Mouse (Mus musculus) limb, embryonic 12.5 days (tissue): ENCODE measurements at regions not wholly inside any gene's neighbourhood (a gene's known extent, or its start where the extent isn't known, plus 50 kb on each side); places are given as distances from the start of the nearest gene placed in this dataset.
A peak's percentile ranks its signal among the peaks of the same experiment; 100 is the strongest.

ENCODE experiments used
- ATAC-seq: fragments of 200-750 bp; cut with Nextera tagmentation; 2 replicates; pipeline ENCODE4 v1.8.0; 2017; ENCODE audit warnings: low read depth, moderate TSS enrichment; ENCODE audit not compliant: insufficient number of reproducible peaks, insufficient read depth, low FRiP score, low TSS enrichment
- H3K27ac ChIP-seq: fragments of 300-500 bp; sonication (generic); 2 replicates; pipeline ENCODE4 v1.5.1; 2016; ENCODE audit warnings: mild to moderate bottlenecking, moderate library complexity
- H3K27me3 ChIP-seq: fragments of 300-500 bp; sonication (generic); 2 replicates; pipeline ENCODE4 v1.6.1; 2016; ENCODE audit warnings: mild to moderate bottlenecking, moderate library complexity
- H3K36me3 ChIP-seq: fragments of 300-500 bp; sonication (generic); 2 replicates; pipeline ENCODE4 v1.6.1; 2016; ENCODE audit warnings: mild to moderate bottlenecking, moderate library complexity
- H3K4me1 ChIP-seq: fragments of 300-500 bp; sonication (generic); replicated peaks from 2 replicates; pipeline ENCODE4 v1.6.1; 2016
- H3K4me2 ChIP-seq: fragments of 300-500 bp; sonication (generic); 2 replicates; pipeline ENCODE4 v1.6.1; 2016; ENCODE audit warnings: mild to moderate bottlenecking, moderate library complexity
- H3K4me3 ChIP-seq: fragments of 300-500 bp; sonication (generic); replicated peaks from 2 replicates; pipeline ENCODE4 v1.5.1; 2016; ENCODE audit warnings: mild to moderate bottlenecking
- H3K9ac ChIP-seq: fragments of 300-500 bp; sonication (generic); replicated peaks from 2 replicates; pipeline ENCODE4 v1.6.1; 2016; ENCODE audit warnings: mild to moderate bottlenecking, moderate library complexity
- H3K9me3 ChIP-seq: fragments of 300-500 bp; sonication (generic); 2 replicates; pipeline ENCODE4 v1.6.1; 2016; ENCODE audit warnings: mild to moderate bottlenecking, moderate library complexity
- WGBS: fragments of 180-500 bp; shearing (Covaris S2); methylation state at CpG from one replicate; pipeline ENCODE4 v1.1.7; 2016; 5-methylcytosine and 5-hydroxymethylcytosine counted together

DNA sequence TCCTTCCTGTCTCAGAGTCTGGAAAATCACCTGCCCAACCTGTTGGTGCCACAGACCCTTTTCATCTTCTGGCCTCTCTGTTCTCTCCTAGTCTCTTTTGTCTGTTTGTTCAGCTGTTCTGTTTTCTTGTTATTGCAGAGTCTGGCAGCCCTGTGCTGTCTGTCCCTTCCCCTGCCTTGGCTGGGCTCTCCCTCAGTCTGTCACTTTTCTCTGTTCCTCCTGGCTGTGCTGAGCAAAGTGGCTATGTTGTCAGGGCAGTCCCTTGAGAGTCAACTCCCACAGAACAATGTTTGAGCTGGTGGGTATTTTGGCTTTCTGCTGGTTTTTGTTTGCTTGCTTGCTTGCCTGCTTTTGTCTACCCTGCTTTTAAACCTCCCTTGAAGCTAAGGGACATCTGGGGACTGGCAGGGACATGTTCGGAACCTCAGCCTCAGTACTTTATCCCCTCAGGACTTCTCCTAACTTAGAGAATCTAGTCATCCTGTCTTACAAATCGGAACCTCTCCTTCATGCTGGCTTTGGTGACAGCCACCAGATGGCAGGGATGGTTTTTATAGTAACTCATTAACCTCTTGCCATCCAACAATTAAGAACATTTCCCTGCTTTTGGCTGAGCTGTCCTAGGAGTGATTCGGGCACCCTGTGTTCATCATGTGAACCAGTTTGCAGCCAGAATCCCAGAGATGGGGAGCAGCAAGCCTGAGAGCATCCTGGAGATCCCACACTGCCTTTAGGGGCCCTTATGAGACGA, 174.1 kb downstream of the Uaca start:
- 30% methylated on average over 4 of the region's 4 CpGs for WGBS
- no peaks in the 10 kb centered on the region for H3K9me3 ChIP-seq
- no peaks in the 10 kb centered on the region; the same call in 1 of the 2 replicates for H3K4me1 ChIP-seq
- H3K4me3 ChIP-seq = no peak overlapping the region
- ATAC-seq = no peak
- no peaks in the 10 kb centered on the region for H3K36me3 ChIP-seq
- peaks cover 24% of the 10 kb centered on the region; the same call in 1 of the 2 replicates for H3K27me3 ChIP-seq
- H3K9ac ChIP-seq = no peak overlapping the region; the same call in 1 of the 2 replicates
- H3K4me2 ChIP-seq = no peak overlapping the region
- no peak overlapping the region for H3K27ac ChIP-seq

DNA sequence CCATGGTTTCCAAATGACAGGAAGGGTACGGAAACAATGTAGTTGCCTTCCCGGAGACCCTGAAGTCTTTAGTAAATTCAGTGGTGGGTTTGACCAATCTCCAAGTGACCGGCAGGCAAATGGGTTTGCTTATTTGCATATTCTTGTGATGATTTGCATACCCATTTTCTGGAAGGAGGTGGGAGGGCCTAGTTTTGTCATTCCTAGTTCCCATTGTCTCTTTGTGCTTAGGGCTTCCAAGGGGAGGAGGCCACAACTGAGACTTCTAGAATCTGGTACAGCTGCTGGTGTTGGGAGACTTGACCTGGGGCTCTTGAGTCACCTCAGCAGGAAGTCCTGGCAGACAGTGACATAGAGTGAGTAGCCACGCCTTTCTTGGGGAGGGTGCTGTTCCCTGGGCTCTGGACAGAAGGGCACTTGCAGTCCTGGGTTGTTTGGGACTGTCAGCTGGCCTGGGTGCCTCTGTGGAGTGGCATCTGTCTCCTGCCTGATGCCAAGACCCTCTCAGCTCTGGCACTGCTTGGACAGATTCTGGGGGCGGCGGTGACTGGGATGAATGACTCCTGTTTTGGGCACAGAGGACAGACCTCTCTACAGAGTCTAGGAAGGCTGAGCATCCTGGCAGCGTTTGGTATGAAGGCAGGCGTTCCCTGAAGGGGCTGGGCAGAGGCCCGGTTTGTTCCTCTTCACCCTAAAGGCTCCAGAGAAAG, 178.0 kb downstream of the Uaca start:
- Histone ChIP-seq H3K9ac (no peak overlapping the region), H3K4me1 (no peaks in the 10 kb centered on the region; the same call in 1 of the 2 replicates), H3K4me2 (no peak overlapping the region), H3K4me3 (no peak overlapping the region), H3K27ac (no peak overlapping the region), H3K9me3 (no peaks in the 10 kb centered on the region), H3K36me3 (no peaks in the 10 kb centered on the region), H3K27me3 (peaks cover 18% of the 10 kb centered on the region; the same call in 1 of the 2 replicates)
- ATAC-seq = no peak
- 62% methylated on average over 9 of the region's 9 CpGs for WGBS

DNA sequence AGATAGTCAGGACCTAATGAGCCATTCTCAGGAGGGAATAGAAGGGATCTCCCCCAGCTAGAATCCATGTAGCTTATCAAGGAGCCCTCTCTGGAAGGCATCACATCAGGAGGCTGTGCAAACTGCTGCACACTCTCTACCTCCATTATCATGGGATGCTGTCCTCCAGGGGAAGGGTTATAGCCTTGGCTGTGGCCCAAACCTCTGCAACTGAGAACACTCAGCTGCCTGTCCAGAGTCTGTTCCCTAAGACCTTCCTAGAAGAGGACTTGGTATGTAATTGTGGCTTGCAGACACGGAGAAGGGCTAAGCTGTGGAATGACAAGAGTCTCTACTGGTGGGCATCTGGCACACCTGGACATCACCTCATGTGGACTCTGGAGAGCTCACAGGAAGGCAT, 180.2 kb downstream of the Uaca start:
- peaks cover 14% of the 10 kb centered on the region; the same call in 1 of the 2 replicates for H3K27me3 ChIP-seq

DNA sequence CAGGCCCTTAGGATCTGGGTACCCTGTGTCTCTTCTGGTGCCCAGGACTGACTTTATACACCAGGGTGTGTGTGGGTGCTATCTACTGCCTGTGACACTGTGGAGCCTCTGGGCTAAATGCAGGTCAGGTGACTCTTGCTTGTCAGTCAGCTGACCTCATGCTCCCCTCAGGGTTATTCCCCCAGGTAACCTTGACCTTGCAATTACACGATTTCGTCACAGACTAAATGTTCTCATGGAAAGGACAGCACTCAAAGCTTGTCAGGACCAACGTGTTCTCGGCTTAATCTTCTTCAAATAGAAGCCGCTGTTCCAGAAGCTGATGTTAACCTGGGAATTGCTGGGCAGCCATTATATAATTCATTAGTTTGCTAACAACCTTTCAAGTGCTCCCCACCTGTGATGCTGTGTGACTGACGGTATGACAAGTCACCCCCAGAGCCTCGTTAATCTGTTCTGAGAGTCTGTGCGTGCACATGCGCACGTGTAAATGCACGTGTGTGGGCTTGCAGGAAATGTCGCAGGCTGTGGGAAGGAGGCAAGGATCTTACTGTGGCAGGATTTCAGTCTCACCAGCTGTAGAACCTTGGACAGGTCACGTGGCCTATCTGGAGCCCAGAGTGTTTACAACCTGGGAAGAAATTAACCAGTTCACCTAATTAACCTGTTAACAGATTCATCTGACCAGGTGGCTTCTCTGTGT, 188.2 kb downstream of the Uaca start:
- Histone ChIP-seq H3K27me3 (peaks cover 36% of the 10 kb centered on the region), H3K36me3 (no peaks in the 10 kb centered on the region), H3K4me1 (peaks cover 16% of the 10 kb centered on the region), H3K4me2 (peak overlapping the region; percentile 16; the same call in 1 of the 2 replicates), H3K27ac (no peak overlapping the region), H3K9me3 (peaks cover 4% of the 10 kb centered on the region; the same call in 1 of the 2 replicates), H3K9ac (no peak overlapping the region), H3K4me3 (no peak overlapping the region)
- no peak for ATAC-seq
- 11% methylated on average over 13 of the region's 13 CpGs for WGBS

More for the DNA sequence above, 180.2 kb downstream of the Uaca start:
- Histone ChIP-seq H3K4me1 (no peaks in the 10 kb centered on the region), H3K36me3 (no peaks in the 10 kb centered on the region), H3K9me3 (peaks cover 4% of the 10 kb centered on the region; the same call in 1 of the 2 replicates), H3K4me2 (no peak overlapping the region), H3K4me3 (no peak overlapping the region), H3K27ac (no peak overlapping the region), H3K9ac (no peak overlapping the region)
- WGBS = 95% methylated on average over 1 of the region's 1 CpGs
- ATAC-seq = no peak

DNA sequence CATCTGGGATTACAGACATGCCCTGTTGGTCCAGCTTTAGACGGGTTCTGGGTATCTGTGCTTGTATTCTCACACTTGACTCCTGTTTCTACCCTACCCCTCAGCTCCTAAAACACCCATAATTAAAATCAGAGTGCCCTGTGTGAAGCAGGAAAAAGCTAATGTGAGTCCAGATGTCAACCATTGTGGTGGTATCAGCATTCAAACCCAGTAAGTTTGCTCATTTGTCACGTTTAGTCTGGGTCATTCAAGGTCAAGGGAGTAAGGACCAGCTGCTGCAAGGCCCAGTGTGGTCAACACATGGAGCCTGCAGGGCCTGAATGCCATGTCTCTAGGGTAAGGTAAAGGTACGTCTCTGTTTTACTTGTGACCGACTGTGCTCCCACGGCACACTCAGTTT, 188.9 kb downstream of the Uaca start:
- Histone ChIP-seq H3K36me3 (no peaks in the 10 kb centered on the region), H3K27ac (no peak overlapping the region), H3K4me2 (0 out of 2 replicates have a peak overlapping the region, but pooled peaks have one; percentile 16), H3K9me3 (no peaks in the 10 kb centered on the region), H3K27me3 (peaks cover 38% of the 10 kb centered on the region), H3K4me1 (peaks cover 16% of the 10 kb centered on the region), H3K4me3 (no peak overlapping the region), H3K9ac (no peak overlapping the region)
- 25% methylated on average over 5 of the region's 5 CpGs for WGBS
- no peak for ATAC-seq

DNA sequence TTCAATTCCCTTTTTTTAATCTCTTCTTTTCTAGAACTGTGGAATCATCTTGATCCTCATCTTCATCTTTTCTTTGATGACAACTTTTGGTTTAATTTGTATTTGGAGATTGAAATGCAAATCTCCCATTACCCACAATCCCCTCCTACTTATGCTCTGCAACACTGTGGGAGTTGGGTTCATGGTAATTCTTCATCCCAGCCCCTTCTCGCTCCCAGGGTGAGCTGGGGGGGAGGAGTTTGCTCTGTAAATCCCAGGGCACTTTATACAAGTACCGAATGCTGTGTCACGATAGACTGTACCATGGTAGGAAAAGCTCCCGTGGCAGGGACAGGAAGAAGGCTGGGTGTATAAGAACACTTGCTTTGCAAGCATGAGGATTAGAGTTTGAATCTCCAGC, 193.8 kb downstream of the Uaca start:
- H3K36me3 ChIP-seq = no peaks in the 10 kb centered on the region
- H3K9me3 ChIP-seq = no peaks in the 10 kb centered on the region
- H3K4me3 ChIP-seq = no peak overlapping the region
- H3K27ac ChIP-seq = no peak overlapping the region
- H3K27me3 ChIP-seq = peaks cover 22% of the 10 kb centered on the region
- no peak overlapping the region for H3K9ac ChIP-seq
- no peak overlapping the region for H3K4me2 ChIP-seq
- WGBS = 48% methylated on average over 4 of the region's 4 CpGs
- ATAC-seq = no peak
- peaks cover 23% of the 10 kb centered on the region for H3K4me1 ChIP-seq

DNA sequence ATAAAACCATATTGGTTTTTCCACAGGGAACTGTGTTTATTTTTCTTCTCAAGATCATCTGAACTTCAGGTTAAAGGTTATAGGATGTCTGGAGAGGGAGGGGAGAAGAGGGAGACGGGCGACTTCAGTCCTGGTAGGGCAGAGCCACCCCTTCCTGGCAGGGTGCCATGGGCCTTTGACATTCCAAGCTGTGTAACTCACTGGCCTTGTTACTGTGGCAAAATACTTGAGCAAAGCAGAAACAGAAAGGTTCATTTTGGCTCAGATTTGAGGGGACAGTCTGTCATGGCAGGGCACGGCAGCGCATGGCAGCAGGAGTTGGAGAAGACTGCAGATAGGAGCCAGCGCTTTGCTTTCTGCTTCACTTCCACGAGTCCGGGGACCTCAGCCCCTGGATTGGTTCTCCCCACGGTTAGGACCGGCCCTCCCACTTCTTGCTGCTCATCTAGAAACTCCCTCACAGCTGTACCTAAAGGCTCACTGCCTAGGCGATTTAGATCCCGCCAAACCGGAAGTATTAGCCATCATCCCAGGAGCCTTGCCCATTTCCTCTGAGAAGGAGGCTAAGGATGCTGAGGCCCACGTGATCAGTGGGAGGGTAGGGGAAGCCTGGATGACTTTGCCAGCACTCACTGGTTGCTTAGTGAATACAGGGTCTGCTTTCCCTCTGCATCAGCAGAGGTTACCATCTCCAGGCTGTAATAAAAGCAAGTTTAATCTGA, 195.5 kb downstream of the Uaca start:
- no peak overlapping the region for H3K9ac ChIP-seq
- no peak overlapping the region for H3K4me3 ChIP-seq
- H3K9me3 ChIP-seq = no peaks in the 10 kb centered on the region
- peaks cover 13% of the 10 kb centered on the region for H3K27me3 ChIP-seq
- peak overlapping the region; percentile 32; the same call in 1 of the 2 replicates for H3K27ac ChIP-seq
- no peak overlapping the region for H3K4me2 ChIP-seq
- no peak for ATAC-seq
- peaks cover 24% of the 10 kb centered on the region for H3K4me1 ChIP-seq
- 47% methylated on average over 13 of the region's 13 CpGs for WGBS
- no peaks in the 10 kb centered on the region for H3K36me3 ChIP-seq

DNA sequence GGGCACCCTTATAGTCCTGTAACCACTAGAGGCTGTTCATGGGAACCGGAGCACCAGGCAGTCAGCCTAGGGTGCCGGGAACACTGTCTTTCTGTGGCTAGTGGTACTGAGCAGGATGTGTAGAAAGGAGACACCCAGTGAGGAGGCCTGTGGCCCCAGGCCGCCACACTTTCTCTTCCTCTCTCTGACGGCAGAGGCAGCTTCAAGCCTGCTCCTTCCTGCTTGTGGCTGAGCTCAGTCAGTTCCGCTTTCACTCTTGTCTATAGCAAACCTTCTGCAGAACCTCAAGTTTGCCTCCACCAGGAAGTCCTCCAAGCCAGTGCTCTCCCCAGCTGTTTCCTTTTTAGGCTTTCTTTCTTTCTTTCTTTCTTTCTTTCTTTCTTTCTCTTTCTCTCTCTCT, 197.2 kb downstream of the Uaca start:
- Histone ChIP-seq H3K9me3 (no peaks in the 10 kb centered on the region), H3K27ac (no peak overlapping the region), H3K4me1 (peaks cover 24% of the 10 kb centered on the region), H3K4me2 (no peak overlapping the region), H3K9ac (no peak overlapping the region), H3K4me3 (no peak overlapping the region), H3K36me3 (no peaks in the 10 kb centered on the region), H3K27me3 (peaks cover 9% of the 10 kb centered on the region)
- WGBS = 71% methylated on average over 5 of the region's 5 CpGs
- no peak for ATAC-seq

DNA sequence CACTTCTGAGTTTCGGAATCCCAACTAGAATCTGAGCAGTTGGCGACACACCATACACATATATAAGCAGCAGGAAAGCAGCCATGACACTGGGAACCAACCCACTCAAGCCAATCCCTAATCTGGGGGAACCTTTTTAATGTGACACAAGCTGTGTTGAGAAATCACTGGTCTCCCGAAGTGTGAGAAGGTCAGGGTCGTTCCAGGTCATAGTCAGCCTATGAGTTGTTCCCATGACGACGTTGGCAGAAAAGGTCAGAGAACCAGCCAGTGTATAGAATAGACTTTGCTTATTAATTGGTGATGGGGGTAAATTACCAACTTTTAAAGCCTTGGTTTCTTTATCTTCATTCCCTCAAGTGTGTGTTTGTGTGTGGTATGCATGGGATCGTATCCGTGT, 199.3 kb downstream of the Uaca start:
- Histone ChIP-seq H3K9me3 (no peaks in the 10 kb centered on the region), H3K4me3 (no peak overlapping the region), H3K9ac (no peak overlapping the region), H3K36me3 (no peaks in the 10 kb centered on the region), H3K4me1 (peaks cover 24% of the 10 kb centered on the region), H3K27me3 (peaks cover 7% of the 10 kb centered on the region), H3K27ac (peak overlapping the region; percentile 74), H3K4me2 (no peak overlapping the region)
- ATAC-seq = no peak
- 86% methylated on average over 8 of the region's 8 CpGs for whole genome bisulfite sequencing

DNA sequence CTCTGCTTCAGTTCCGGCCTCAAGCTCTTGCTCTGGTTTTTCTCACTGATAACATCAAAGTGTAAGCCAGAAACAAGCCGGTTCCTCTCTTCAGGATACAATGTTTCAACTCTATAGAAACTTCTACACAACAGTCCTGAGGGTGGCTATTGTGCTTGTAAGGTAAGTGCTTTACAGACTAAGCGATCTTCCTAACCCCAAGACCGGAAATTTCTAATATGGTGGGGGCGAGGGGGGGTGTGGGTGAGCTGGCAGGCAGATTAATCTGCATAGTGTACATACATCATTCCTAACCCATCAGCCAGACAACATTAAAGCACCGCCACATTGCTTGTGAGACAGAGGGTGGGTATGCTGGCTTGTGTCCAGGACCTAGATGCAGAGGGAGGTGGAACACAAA, 200.8 kb downstream of the Uaca start:
- peaks cover 24% of the 10 kb centered on the region for H3K4me1 ChIP-seq
- H3K4me3 ChIP-seq = no peak overlapping the region
- 65% methylated on average over 6 of the region's 6 CpGs for WGBS
- H3K9ac ChIP-seq = no peak overlapping the region
- no peaks in the 10 kb centered on the region for H3K9me3 ChIP-seq
- no peak overlapping the region for H3K27ac ChIP-seq
- H3K36me3 ChIP-seq = no peaks in the 10 kb centered on the region
- no peak for ATAC-seq
- no peak overlapping the region for H3K4me2 ChIP-seq
- H3K27me3 ChIP-seq = peaks cover 7% of the 10 kb centered on the region
